Mouse (Mus musculus) cerebellum, adult 8-10 months (tissue): ENCODE measurements around the gene Rnf4.

Experiments used
- DNase-seq: peaks from one replicate; pipeline ENCODE4 v3.0.0; 2022

The Rnf4 gene

DNA sequence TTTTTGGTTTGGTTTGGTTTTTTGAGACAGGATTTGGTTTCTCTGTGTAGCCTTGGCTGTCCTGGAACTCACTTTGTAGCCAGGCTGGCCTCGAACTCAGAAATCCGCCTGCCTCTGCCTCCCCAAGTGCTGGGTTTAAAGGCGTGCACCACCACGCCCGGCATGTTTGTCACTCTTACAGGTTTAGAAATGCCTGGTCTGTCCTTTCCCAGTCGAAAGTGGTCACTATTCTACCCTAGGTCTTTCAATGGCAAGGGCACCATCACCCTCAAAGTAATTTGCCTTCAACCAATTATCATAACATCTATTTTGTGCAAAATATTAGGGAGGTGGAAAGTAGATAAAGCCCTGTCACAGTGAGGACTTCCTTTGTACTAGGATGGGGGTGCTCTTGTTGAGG lies 4.2 kb downstream of the Rnf4 start:
- no peak for DNase-seq

DNA sequence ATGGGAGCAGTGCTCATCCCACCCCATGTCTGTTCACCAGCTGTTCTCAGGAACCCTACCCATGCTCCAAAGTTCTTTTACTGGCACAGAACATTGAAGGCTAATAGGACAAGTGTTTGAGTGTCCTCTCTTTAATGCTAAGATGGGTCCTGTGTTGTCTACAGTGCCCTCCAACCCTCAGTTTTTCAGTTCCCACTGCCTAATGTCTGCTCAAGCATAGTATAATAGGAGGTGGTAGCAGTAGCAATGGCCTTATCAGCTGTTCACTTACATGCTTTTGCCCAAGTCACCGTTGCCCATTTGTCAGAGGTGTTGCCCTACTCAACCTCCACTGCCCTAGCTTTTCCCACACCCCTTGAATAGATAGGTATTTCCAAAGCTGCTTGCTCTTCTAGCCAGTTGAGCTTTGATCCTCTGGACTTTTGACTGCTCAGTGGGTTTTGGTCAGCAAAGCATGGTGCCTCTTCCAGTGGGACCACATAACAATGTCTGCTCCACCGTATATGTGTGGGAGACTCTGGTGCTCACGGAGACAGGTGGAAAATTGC lies 16.1 kb downstream of the Rnf4 start:
- DNase-seq = no peak

DNA sequence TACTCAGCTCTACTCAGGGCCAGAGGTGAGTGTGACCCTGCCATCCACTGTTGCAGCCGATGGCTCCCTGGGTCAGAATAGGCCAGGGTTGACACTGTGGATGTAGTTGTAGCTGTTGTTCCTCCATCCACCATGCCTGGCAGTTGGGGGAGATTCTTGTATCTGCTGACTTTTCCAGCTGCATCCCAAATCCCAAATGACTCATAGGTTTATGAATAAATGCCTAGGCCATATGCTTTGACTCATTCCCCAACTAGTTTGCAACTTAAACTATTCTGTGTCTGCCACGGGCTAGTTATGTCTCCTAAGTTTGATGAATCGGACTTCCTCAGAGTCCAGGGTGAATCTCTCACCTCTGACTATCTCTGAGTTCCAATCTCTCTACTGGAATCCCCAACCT lies 24.2 kb downstream of the Rnf4 start:
- no peak for DNase-seq

DNA sequence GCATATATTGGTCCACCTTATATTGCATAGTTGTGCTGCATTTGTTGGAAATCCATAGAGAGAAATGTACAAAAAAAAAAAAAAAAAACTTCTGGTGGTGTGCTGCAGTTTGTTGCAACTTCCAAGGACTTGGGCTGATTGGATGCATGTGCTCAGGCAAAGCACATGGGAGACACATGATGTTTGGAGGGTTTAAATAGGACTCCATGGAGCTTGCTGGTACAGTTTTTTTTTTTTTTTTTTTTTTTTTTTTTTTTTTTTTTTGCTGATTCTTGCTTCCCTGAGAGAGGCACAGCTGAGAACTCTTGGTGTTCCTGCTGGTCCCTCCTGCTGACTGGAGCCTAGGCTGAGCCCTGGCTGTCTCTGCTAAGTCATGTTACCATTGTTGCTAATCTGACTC lies 27.0 kb downstream of the Rnf4 start:
- no peak for DNase-seq

DNA sequence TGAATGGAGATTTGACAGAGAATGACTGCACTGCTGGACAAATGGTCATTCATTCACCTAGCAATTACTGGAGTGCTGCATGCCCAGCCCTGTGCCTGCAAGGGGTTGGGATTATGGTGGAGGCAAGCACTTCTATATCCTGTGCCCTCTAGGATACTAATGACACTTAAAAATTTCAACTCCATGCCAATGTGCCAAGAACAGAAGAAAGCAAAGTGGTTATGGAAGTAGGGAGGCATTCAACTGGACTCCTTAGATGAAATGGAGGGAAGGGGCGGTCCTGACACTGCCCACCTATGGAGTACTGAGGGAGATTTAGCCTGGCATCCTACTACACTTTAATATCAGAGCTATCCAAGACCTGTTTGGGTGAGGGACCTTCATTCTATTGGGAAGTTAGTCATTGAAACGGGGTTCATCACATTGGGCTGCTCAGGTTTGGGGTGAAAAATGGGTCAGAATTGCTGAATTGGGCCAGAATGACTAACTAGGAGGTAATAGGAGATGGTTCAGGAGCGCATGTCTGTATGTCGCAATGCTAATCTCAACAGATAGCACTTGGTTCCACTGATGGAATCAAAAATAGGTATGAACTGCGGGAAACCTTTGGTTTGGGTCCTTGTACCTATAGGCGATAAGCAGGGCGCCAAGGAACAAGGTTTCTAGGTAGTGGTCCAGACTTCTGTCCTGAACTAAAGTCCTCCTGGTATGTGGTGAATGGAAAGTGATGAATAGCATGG lies 32.6 kb downstream of the Rnf4 start:
- no peak for DNase-seq

DNA sequence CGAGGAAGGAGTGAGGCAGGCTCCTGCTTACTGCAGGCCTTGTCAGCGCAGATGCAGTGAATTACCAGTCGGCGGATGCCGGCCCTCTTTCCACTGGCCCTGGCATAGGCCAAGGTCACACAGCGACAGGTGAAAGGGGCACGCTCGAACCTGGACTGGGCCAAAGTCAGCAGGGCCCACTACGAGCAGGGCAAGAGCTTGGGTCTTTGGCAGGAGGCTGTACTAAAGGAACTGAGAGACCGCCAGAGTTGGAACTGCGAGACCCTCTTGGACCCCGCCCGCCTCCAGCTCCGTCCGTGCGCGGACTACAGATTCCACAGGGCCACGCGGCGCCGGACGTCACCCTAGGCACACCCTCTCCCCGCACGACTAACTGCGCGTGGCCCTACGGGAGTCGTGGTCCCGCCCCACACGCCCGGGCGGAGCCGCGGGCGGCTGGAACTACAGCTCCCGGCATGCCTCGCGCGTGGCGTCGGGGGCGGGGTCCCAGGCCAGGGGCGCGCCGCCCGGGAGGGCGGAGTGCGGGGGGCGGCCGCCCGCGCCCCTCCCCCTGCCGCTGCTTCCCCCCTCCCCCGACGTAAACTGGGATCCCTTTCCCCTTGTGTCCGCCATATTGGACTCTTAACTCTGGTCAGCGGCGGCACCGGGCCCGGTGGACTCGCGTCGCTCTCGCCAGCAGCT lies 33.4 kb downstream of the Rnf4 start, which contains the start of gene Fam193a:
TSS of gene Fam193a (plus strand) at position 593 of the 681 bp plus-strand sequence.
- DNase-seq = peak; percentile 96

DNA sequence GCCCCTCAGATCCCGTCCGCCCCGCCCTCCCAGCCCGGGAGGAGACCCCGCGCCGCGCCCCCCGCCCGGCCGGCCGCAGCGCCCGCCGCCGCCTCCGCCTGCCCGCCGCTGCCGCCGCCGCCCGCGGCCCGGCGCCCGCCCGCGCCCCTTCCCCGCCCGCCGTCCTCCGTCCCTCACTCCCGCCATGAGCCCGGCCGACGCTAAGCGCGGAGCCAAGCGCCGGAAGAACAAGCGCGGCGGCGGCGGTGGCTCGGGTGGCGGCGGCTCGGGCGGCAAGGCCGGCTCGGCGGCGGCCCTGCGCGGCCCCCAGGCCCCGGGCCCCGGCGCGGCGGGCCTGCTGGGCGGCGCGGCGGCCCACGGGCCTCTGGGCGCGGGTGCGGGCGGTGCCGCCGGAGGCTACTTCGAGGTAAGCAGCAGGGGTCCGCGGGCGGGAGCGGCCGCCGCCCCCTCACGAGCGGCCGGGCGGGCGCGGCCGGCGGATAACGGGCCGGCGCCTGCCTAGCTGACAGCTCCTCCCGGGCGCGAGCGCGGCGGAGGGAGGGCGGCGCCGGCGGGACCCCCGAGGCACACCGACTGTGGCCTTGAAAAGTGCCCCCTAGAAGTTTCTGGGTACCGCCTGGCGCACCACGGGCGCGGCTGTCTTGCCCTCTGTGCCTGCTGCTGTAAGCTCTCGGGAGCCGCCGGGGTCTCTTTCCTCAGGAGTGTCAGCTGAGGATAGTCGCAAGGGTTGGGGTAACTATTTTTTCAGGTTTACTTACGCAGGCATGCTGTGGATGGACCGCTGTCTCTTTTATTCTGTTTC lies 34.1 kb downstream of the Rnf4 start:
- peak; percentile 54 for DNase-seq

DNA sequence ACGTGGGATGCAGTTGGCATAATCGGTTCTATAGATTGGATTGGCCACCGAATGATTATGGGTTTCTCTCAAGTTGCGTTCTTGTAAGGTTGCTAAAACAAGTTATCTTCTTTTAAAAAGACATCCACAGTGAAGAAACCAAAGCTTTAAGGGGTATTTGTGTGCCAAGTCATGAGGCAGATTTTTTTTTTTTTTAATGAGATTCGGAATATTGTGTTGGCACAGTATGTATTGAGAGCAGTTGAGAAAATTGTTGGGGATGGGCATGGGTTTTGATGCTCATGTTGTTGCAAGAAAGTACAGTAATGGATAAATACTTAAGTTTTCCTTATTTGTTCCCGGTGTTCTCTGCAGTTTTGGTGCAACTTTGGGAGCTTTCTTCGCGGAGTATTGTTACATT lies 34.8 kb downstream of the Rnf4 start:
- no peak for DNase-seq

DNA sequence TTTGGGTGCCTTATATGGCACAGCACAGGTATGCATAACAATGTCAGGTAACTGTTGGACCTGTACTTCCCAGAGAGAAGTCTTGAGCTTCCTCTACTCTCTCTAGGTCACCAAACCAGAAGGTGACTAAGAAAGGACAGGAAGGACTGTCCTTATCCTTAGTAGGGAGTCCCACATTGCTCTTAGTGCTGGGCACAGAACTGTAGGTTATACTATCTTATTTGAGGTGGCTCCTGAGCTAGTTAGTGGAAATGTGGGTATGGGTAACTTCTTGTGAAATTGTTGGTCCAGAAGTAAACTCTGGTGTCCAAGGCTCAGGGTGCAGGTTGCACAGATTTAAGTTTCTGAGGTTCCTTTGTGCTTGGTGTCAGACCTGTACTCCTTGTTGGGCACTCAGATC lies 36.1 kb downstream of the Rnf4 start:
- no peak for DNase-seq

DNA sequence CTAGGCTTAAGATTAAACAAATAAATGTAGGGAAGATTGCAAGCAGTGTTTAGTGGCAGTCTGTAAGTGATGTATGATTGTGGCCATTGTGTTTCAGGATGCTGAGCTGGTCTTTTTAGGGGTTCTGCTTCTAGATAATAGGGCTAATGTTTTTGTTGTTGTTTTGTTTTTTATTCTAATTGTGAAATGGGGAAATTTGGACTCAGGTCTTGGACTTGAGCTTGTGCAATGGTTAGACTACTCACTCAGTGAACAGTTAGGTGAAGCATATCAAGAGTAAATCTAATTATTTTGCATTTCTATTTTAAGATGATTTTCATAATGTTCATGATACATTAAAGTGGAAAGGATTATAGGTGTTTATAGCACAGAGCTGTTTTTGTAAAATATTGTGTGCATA lies 36.5 kb downstream of the Rnf4 start:
- DNase-seq = no peak

DNA sequence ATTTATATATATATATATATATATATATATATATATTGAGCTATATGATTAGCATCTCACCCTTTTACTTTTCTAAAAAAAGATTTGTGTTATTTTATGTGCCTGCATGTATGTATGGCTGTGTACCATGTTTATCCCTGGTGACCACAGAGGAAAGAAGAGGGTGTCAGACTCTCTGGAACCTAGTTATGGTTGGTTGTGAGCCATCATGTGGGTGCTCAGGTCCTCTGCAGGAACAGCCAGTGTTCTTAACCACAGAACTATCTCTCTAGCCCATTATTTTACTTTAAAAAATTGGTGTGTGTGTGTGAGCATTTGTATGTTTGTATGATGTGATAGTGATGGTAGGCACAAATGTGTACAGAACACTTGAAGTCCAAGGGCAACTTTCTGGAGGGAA lies 42.7 kb downstream of the Rnf4 start:
- DNase-seq = no peak

DNA sequence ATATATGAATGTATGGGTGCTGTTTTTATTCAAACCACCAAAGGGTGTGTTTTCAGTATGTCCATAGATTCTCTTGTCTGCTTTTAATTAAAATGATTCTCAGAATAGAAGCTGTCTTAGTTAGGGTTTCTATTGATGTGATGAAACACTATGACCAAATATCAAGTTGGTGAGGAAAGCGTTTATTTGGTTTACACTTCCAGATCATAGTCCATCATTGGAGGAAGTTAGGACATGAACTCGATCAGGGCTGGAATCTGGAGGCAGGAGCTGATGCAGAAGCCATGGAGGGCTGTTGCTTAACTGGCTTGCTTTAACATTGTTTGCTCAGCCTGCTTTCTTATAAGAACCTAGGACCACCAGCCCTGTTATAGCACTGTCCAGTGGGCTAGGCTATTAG lies 45.6 kb downstream of the Rnf4 start:
- DNase-seq = no peak

DNA sequence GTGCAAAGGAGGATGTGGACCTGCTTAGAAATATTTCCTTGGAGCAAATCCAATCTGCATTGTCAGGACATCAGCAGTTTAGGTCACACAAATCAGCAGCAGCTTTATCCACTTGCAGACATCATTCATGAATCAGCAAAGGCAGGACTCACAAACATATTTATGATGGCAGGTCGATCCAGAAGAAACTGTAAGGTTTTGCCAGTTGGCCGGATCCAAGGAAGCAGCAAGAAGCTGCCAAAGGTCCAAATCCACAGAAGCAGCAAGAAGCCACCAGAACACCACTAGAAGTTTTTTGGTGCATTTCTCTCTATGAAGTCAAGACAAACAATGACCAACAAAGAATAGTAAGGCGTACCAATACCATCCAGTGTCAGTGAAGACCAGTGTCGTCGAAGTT lies 49.5 kb downstream of the Rnf4 start:
- no peak for DNase-seq

DNA sequence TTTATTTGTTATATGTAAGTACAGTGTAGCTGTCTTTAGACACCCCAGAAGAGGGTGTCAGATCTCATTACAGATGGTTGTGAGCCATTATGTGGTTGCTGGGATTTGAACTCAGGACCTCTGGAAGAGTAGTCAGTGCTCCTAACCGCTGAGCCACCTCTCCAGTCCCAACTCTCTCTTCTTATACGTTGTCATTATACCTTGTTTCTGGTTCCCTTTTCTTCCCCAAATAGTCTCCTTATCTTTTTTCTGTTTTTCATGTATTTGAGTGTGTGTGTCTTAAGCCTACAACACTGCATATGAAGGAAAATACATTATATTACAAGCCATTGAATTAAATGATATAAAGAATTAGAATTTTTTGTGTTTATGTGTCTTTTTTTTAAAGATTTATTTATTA lies 50.7 kb downstream of the Rnf4 start:
- no peak for DNase-seq

DNA sequence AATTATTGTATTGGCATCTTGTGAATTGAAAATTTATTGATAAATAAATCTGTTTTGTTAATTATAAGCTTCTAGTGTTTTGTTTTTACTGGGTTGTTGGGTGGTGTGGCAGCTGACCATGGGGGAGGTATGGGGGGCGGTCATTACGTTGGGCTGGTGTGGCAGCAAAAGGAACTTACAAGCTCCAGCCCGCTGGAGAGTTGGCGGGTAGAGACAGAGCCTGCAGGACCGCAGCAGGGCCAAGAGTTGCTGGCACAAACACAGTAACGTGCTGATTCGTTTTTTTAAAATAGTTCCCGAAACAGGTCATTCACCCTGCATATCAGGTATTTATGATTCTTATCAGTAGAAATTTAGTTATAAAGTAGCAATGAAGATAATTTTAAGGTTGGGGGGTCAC lies 57.2 kb downstream of the Rnf4 start:
- DNase-seq = no peak

DNA sequence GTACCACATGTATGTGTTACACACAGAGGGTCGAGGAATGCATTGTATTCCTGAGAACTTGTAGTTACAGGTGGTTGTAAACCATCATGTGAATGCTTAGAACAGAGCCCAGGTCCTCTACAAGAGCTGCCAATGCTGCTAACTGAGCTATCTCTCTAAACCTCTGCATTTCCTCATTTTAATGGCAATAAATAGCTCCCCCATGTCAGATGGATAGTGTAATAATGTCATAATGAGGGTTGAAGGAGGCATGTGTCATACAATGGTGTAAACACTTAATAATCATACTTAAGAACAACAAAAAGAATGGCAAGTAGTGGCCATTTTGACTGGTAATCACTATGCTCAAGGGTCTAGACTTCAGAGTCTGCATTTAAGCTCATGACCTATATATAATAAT lies 59.3 kb downstream of the Rnf4 start:
- no peak for DNase-seq

DNA sequence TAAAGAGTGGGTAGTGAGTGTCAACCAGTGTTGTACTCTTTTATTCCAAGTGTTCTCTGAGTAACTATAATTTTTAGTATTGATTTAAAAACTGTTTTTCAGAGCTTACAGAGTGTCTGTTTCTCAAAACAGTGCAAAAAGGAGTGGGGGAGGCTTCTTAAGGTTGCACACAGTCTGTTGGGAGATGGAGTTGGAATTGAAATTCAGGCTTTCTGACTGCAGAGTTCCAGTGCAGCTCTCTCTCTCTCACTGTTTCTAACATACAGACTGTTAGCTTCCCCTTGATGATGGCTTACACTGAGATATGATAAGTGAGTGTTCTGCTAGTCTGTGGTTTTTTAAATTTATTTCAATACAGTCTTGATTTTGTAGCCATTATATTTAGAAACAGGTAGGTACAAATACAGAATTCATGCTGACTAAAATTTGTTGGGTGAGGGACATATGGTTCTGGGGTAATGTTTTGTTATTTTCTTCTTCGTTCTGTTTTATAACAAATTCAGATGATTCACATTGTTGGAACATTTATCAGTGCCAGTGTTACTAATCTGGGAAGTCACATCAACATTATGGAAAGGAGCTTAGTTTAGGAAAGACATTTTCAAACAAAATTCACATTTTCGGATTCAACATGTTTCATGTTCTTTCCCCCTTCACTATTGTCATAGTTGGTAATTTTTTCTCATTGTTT lies 59.9 kb downstream of the Rnf4 start:
- DNase-seq = no peak

DNA sequence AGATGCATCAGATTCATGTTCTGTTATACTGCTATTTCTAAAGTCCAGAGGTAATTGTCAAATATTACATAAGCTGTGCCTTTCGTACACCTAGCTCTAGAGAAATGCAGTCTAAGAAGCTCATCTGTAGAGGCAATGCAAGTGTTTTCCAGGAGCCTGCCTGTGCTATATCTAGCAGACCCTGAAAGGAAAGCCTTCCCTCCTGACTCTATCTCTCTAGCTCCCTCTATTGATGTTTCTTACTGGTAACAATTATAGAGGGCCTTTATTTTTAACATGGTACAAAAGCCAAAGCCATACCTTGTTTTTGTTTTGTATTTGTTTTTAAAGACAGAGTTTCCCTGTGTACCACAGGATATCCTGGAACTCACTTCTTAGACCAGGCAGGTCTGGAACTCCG lies 61.8 kb downstream of the Rnf4 start:
- no peak for DNase-seq

DNA sequence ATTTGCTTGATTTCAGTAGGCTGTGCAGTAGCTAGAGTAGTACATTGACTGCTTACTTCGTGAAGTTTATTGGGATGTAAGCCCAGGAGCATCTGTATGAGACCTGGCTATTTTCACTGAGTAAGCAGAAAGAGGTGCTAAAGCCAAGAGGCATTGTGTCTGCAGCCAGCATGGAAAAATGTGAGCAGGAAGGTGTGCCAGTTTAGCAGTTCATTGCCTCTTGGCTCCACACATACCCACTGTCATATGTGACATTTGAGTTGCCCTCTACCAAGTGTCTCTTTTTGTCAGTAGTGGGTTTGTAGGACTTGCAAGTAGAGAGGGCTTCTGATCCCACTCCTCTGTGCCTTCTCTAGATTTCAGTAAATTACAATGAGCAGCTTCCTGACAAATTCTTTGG lies 62.2 kb downstream of the Rnf4 start:
- DNase-seq = no peak
